Mouse (Mus musculus) hindbrain, embryonic 10.5 days (tissue): ENCODE results near the gene Sae1. TPM values are rescaled to one million over a fixed set of nuclear protein-coding genes. Genes with fewer than 3 reads are reported as not detected.
A peak's percentile ranks its signal among the peaks of the same experiment; 100 is the strongest.
"Not testable (repeated sequence)": the region's sequence is repeated elsewhere in the genome, so short reads cannot be mapped to it uniquely, and the experiment has no call there.

Source experiments
- DNase-seq: peaks from one replicate; pipeline ENCODE4 v3.0.0-alpha.2; 2017; ENCODE audit warnings: low spot score
- H3K27ac ChIP-seq: fragments of 300-500 bp; sonication (generic); 2 replicates; pipeline ENCODE4 v1.5.1; 2016; ENCODE audit warnings: mild to moderate bottlenecking, moderate library complexity
- H3K27me3 ChIP-seq: fragments of 300-500 bp; sonication (generic); 2 replicates; pipeline ENCODE4 v1.6.1; 2016; ENCODE audit warnings: mild to moderate bottlenecking; ENCODE audit not compliant: poor library complexity, insufficient read depth, severe bottlenecking
- H3K36me3 ChIP-seq: fragments of 300-500 bp; sonication (generic); 2 replicates; pipeline ENCODE4 v1.6.1; 2016; ENCODE audit warnings: mild to moderate bottlenecking, moderate library complexity
- H3K4me1 ChIP-seq: fragments of 300-500 bp; sonication (generic); replicated peaks from 2 replicates; pipeline ENCODE4 v1.6.1; 2016; ENCODE audit warnings: mild to moderate bottlenecking
- H3K4me3 ChIP-seq: fragments of 300-500 bp; sonication (generic); 2 replicates; pipeline ENCODE4 v1.5.1; 2016; ENCODE audit warnings: mild to moderate bottlenecking, moderate library complexity
- H3K9me3 ChIP-seq: fragments of 300-500 bp; sonication (generic); 2 replicates; pipeline ENCODE4 v1.6.1; 2016; ENCODE audit warnings: mild to moderate bottlenecking, moderate library complexity
- WGBS: fragments of 180-500 bp; shearing (Covaris S2); methylation state at CpG from one replicate; pipeline ENCODE4 v1.1.7; 2016; 5-methylcytosine and 5-hydroxymethylcytosine counted together
- polyA plus RNA-seq: library from polyadenylated mRNA; unstranded; fragments of >200 nt; fragmentation: Nextera tagmentation; extraction: Ambion mirVana; gene quantifications from 2 replicates; pipeline ENCODE4 v1.2.1, GENCODE M21; 2016

Sae1 gene
- polyA plus RNA-seq, 1 experiment from 2014 or later, result 371 TPM

- peaks cover 8% of the 10 kb centered on the region for H3K36me3 ChIP-seq
- H3K27ac ChIP-seq, result peak overlapping the region; percentile 98
- H3K4me3 ChIP-seq, result peak overlapping the region; percentile 90
- peak; percentile 99 for DNase-seq
- under 1% methylated on average over 77 of the region's 77 CpGs for WGBS
- H3K4me1 ChIP-seq, result peaks cover 31% of the 10 kb centered on the region
- H3K27me3 ChIP-seq, result no peaks in the 10 kb centered on the region
- H3K9me3 ChIP-seq, result no peaks in the 10 kb centered on the region
Observed at GRCm38 (mm10) chr7:16399820-16400688, 12.4 kb upstream of the Sae1 start.

GRCm38 (mm10) chr7:16399098-16399819, 11.7 kb upstream of the Sae1 start:
- DNase-seq, result peak; percentile 94
- Histone ChIP-seq H3K4me1 (peaks cover 23% of the 10 kb centered on the region), H3K27me3 (no peaks in the 10 kb centered on the region), H3K4me3 (peak overlapping the region; percentile 90), H3K36me3 (no peaks in the 10 kb centered on the region), H3K9me3 (no peaks in the 10 kb centered on the region), H3K27ac (peak overlapping the region; percentile 98)
- WGBS, result 1% methylated on average over 31 of the region's 31 CpGs

GRCm38 (mm10) chr7:16398387-16399050, 10.9 kb upstream of the Sae1 start:
- Histone ChIP-seq H3K9me3 (no peaks in the 10 kb centered on the region), H3K4me3 (peak overlapping the region; percentile 90), H3K36me3 (no peaks in the 10 kb centered on the region), H3K4me1 (peaks cover 15% of the 10 kb centered on the region), H3K27me3 (no peaks in the 10 kb centered on the region), H3K27ac (peak overlapping the region; percentile 98)
- DNase-seq, result no peak
- 59% methylated on average over 3 of the region's 3 CpGs for WGBS

GRCm38 (mm10) chr7:16397465-16397864, 9.9 kb upstream of the Sae1 start:
- Histone ChIP-seq H3K27me3 (no peaks in the 10 kb centered on the region), H3K4me3 (no peak overlapping the region), H3K4me1 (peaks cover 8% of the 10 kb centered on the region), H3K9me3 (no peaks in the 10 kb centered on the region), H3K27ac (no peak overlapping the region), H3K36me3 (no peaks in the 10 kb centered on the region)
- 82% methylated on average over 4 of the region's 4 CpGs for WGBS
- DNase-seq, result no peak

- Histone ChIP-seq H3K4me1 (peaks cover 8% of the 10 kb centered on the region), H3K4me3 (no peak overlapping the region), H3K36me3 (no peaks in the 10 kb centered on the region), H3K27ac (no peak overlapping the region), H3K9me3 (no peaks in the 10 kb centered on the region), H3K27me3 (no peaks in the 10 kb centered on the region)
- no peak for DNase-seq
- 2% methylated on average over 2 of the region's 2 CpGs for WGBS
Observed at GRCm38 (mm10) chr7:16395944-16396343, 8.3 kb upstream of the Sae1 start.

- no peaks in the 10 kb centered on the region for H3K9me3 ChIP-seq
- H3K27ac ChIP-seq, result no peak overlapping the region
- DNase-seq, result no peak
- no peaks in the 10 kb centered on the region for H3K27me3 ChIP-seq
- H3K36me3 ChIP-seq, result no peaks in the 10 kb centered on the region
- 55% methylated on average over 4 of the region's 4 CpGs for WGBS
- H3K4me3 ChIP-seq, result no peak overlapping the region
- H3K4me1 ChIP-seq, result no peaks in the 10 kb centered on the region; the same call in 1 of the 2 replicates
Observed at GRCm38 (mm10) chr7:16392923-16393322, 5.3 kb upstream of the Sae1 start.

- not testable (repeated sequence) for H3K27me3 ChIP-seq, H3K27ac ChIP-seq, H3K9me3 ChIP-seq, DNase-seq, H3K4me3 ChIP-seq
- H3K4me1 ChIP-seq, result peaks cover 19% of the 10 kb centered on the region
- peaks cover 12% of the 10 kb centered on the region for H3K36me3 ChIP-seq
- 91% methylated on average over 2 of the region's 2 CpGs for WGBS
Observed at GRCm38 (mm10) chr7:16389942-16390341, 2.3 kb upstream of the Sae1 start.

- H3K27me3 ChIP-seq, result no peaks in the 10 kb centered on the region
- H3K36me3 ChIP-seq, result peaks cover 98% of the 10 kb centered on the region
- no peaks in the 10 kb centered on the region for H3K9me3 ChIP-seq
- DNase-seq, result peak; percentile 15
- 100% methylated on average over 1 of the region's 1 CpGs for WGBS
- no peak overlapping the region for H3K4me3 ChIP-seq
- H3K27ac ChIP-seq, result no peak overlapping the region
- H3K4me1 ChIP-seq, result no peaks in the 10 kb centered on the region
Observed at GRCm38 (mm10) chr7:16376505-16376904, 11.1 kb downstream of the Sae1 start.

- DNase-seq, result no peak
- WGBS, result 91% methylated on average over 5 of the region's 5 CpGs
- Histone ChIP-seq H3K9me3 (no peaks in the 10 kb centered on the region), H3K4me1 (no peaks in the 10 kb centered on the region), H3K36me3 (peaks cover 98% of the 10 kb centered on the region), H3K27ac (no peak overlapping the region), H3K4me3 (no peak overlapping the region), H3K27me3 (no peaks in the 10 kb centered on the region)
Observed at GRCm38 (mm10) chr7:16374989-16375388, 12.6 kb downstream of the Sae1 start.

GRCm38 (mm10) chr7:16373719-16374118, 13.9 kb downstream of the Sae1 start:
- 79% methylated on average over 2 of the region's 2 CpGs for WGBS
- Histone ChIP-seq H3K27ac (no peak overlapping the region), H3K4me3 (no peak overlapping the region), H3K9me3 (no peaks in the 10 kb centered on the region), H3K36me3 (peaks cover 98% of the 10 kb centered on the region), H3K4me1 (no peaks in the 10 kb centered on the region), H3K27me3 (0 out of 2 replicates have a peak, but pooled peaks cover 4% of the 10 kb centered on the region)
- DNase-seq, result no peak

- 93% methylated on average over 2 of the region's 2 CpGs for WGBS
- DNase-seq, result no peak
- Histone ChIP-seq H3K36me3 (peaks cover 98% of the 10 kb centered on the region), H3K9me3 (no peaks in the 10 kb centered on the region), H3K4me3 (no peak overlapping the region), H3K27me3 (peaks cover 30% of the 10 kb centered on the region), H3K4me1 (peaks cover 16% of the 10 kb centered on the region), H3K27ac (no peak overlapping the region)
Observed at GRCm38 (mm10) chr7:16370596-16370995, 17.0 kb downstream of the Sae1 start.

GRCm38 (mm10) chr7:16368835-16369234, 18.8 kb downstream of the Sae1 start:
- no peaks in the 10 kb centered on the region for H3K9me3 ChIP-seq
- peaks cover 97% of the 10 kb centered on the region for H3K36me3 ChIP-seq
- peaks cover 33% of the 10 kb centered on the region for H3K4me1 ChIP-seq
- no peak overlapping the region for H3K27ac ChIP-seq
- no peak overlapping the region for H3K4me3 ChIP-seq
- 93% methylated on average over 2 of the region's 2 CpGs for WGBS
- DNase-seq, result no peak
- peaks cover 30% of the 10 kb centered on the region for H3K27me3 ChIP-seq
